Mouse (Mus musculus) lung, adult 2 months (tissue): ENCODE results near the gene Cpped1.

Experiments used
- CTCF ChIP-seq: fragments of 200-500 bp; IDR thresholded peaks from 2 replicates; pipeline ENCODE4 v1.5.1; 2011; ENCODE audit warnings: mild to moderate bottlenecking, low read length, control low read depth; ENCODE audit not compliant: insufficient read depth
- POLR2A ChIP-seq: fragments of 200-500 bp; IDR thresholded peaks from 2 replicates; pipeline ENCODE4 v1.6.1; 2011; ENCODE audit warnings: low read depth, mild to moderate bottlenecking, control low read depth, low read length, borderline replicate concordance; ENCODE audit errors: extremely low read depth

DNA sequence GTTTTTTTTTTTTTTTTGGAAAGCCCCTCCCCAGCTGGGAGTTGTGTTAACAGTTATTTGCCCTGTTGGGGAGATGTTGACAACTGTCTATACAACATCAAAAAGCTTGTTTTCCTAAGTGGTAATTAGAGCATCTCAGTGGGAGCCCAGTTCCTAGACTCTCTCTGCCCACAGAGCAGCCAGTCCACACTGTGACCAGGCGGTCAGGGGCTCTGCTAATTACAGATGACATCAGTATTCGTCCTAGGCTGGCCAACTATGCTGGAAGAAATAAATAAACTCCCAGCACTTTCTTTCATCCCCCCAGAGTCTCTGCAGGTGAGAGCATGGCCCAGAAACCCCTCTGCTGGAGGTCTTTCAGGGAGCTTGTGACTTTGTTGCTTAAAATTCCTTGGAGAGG, 115.9 kb downstream of the Cpped1 start:
- TF ChIP-seq CTCF, result no peak
- no peak for TF ChIP-seq POLR2A
